Mouse (Mus musculus) cerebellum, postnatal 25 days (tissue): ENCODE data around the gene Saal1.
"Not testable (repeated sequence)": the region's sequence is repeated elsewhere in the genome, so short reads cannot be mapped to it uniquely, and the experiment has no call there.

Experiments used
- DNase-seq, 2 experiments: peaks; one replicate each; pipeline ENCODE4 v3.0.0; 2021; ENCODE audit warnings: mixed read lengths in 2 of 2

Gene Saal1

DNA sequence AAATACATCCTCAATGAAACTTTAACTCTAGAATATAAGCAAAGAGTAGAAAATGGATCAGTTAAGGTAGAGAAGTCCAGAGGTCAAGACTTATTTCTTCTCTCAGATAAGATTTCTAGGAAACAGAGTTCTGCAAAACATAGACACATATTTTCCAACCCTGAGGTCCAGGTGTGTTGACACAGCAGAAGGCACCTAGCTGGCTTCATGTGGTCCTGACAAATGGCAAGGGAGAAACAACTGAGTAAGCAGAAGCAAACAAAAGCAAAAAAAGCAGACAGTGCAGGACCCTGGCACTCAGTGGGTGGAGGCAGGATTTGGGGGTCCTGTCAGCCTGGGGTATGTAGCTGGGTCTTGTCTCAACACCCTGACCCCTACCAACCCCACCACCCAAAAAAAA is 29.7 kb downstream of the Saal1 start:
- DNase-seq: no peak

DNA sequence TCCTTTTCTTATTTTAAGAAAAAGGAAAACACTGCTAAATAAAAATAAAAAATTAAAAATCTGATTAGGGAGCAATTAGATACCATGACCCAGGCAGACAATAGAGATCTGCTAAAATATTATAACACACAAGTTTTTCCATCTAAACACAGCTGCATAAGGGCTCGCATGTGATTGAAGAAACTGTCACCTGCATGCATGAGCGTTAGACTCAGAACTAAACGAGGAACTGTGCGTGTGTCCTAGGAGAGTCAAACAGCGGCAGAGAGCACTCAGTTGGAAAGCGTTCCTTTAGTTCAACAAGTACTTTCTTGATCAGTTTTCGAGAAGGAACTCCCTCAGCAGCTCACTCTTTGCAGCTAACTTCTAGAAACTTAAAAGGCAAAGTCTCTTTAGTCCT is 31.4 kb downstream of the Saal1 start:
- DNase-seq: not testable (repeated sequence)

DNA sequence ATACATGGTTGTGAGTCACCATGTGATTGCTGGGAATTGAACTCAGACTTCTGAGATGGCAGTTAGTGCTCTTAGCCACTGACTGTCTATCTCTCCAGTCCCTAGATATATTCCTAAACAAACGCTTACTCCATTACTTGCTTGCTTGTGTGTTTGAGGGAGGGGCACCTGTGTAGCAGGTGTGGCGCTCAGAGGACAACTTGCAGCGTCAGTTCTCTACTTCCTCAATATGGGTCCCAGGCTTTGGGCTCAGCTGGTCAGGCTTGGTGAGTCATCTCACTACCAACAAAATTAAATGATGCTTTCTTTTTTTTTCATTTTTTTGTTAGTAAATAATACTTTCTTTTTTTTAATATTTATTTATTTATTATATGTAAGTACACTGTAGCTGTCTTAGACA is 32.1 kb downstream of the Saal1 start:
- DNase-seq: no peak

DNA sequence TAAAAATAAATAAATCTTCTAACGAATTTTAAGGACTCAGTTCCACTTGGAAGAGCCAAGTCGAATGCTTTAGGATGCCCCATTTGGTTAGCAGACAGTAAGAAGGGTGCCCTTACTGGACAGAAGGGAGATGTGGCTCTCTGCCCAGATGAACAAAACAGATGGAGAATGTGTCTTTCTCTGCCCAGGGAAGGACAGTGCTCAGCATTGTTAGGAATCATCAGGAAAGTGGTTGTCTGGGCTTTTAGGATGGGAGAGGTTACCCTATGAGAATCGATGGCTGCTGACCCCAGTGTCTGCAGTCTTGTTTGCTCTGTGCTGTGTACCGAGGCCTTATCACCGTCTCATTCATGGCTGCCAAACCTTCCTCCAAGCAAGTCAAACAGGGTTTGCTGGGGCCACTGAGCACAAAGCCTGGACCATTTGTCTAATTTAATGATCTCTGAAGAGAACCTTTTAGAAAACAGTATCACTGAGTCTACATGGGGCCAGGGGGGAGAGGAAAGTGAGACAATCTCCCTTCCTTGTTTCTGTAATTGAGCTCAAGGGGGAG is 33.6 kb downstream of the Saal1 start:
- peak; percentile 53 to 69 for DNase-seq

DNA sequence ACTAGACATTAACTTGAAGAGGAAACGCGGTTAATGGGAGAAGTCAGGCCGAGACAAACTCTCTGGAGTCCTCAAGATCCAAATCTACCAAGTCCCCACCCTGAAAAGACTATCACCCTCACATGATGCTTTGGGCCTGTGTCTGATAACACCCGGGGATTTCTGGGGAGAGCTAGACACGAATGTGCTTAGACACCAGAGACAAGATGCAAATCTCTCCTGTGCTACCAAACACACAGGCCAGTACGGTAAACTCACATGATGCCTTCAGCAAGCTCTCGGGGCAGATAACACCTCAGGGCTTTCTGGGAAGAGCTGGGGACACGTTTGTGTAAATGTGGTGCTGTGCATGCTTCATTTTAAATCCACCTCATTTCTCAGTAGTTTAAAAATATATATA is 34.6 kb downstream of the Saal1 start:
- no peak for DNase-seq

DNA sequence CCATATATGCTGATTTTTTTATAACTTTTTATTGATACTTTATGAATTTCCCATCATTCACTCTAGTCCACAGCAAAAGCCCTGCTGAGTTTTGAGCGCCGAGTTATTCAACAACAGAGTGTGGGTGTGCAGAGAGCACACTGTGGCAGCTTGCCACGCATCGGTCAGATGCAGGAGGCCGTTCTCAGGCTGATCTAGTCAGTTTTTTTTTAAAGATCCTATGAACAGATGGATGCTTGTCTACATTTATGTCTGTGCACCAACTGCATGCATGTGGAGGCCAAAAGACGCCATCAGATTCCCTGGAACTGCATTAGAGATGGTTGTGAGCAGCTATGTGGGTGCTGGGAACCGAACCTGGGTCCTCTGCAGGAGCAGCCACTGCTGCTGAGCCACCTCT is 35.4 kb downstream of the Saal1 start:
- no peak for DNase-seq

DNA sequence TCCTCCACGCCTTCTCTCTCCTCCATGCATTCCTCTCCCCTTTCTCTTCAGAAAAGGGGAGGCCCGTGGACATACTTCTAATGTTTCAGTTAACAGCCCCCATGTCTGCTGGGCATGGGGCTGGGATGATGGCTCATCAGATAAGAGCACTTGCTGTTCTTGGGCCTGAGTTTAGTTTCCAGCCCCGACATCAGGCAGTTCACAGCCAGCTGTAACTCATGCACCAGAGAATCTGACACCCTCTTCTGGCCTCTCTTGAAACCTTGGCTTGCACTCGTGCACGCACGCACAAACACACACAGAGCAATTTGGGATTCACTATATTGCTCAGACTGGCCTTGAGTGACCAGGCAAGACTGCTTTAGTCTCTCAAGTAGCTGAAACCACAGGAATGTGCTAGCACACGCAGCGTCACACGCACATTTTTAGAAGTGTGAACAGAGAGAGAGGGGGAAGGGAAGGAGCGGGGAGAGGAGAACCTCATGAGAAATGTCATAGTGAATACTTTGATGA is 38.3 kb downstream of the Saal1 start, which contains the start of gene Tph1:
TSS of gene Tph1 (minus strand) at position 378 of the 513 bp plus-strand sequence.
- DNase-seq: no peak

DNA sequence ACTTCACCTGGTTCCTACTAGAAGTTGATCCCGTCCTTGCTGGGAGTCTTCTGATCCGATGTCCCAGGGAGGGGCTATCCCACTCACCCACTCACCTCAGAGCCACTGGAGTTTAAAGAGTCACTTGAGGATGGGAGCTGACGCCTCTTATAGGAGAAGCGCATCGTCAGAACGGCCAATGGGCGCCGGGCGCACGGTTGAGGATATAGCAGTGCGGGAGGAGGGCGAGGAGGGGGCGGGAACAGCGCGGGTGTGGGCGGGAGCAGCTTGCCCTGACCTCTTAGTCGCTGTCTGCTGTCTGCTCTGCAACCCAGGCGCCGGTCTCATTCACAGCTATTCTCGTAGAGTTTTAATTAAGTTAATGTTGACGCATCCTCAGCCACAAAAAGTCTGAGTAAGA is 43.2 kb downstream of the Saal1 start:
- peak in 1 of 2 experiments; percentile 36 for DNase-seq

DNA sequence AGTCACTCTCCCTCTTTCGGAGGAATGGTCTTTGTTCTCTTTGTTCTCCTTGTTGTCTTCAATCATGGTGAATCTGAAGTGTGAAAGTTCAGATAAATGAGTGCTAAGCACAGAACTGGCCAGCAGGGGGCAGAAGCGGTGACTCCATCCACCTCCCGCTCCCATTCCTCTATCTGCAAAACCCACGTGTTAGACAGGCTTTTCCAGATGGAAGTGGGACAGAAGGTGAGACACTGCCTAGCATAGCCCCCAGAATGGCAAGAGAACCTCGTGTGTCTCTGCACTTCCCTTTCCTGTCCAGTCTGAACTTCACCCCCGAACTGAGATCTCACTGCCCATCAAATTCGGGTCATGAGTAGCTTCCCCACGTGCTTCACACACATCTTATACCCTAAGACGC is 45.2 kb downstream of the Saal1 start:
- DNase-seq: peak; percentile 62 to 76

DNA sequence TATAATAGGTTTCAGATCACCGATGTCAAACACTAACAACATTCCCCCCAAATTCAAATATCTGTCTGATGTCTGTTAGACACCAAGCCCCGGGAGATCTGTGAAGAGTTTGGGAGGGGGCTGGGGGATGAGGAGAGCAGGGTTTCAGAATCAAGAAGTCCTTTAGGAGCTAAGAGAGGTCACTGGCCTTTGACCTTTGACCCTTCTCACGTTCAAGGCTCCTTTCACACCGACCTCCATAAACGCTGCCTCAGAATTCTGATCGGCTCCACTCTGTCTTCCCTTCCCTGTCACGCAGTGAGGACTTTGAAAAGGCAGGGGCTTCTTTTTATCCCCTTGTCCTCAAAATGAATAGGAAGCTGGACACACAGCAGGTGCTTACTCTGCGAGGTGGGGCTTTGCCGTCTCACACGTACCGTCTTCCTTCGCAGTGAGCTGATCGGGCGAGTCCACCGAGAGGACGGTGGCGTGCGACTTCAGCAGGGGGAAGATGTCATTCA is 48.8 kb downstream of the Saal1 start:
- no peak for DNase-seq

DNA sequence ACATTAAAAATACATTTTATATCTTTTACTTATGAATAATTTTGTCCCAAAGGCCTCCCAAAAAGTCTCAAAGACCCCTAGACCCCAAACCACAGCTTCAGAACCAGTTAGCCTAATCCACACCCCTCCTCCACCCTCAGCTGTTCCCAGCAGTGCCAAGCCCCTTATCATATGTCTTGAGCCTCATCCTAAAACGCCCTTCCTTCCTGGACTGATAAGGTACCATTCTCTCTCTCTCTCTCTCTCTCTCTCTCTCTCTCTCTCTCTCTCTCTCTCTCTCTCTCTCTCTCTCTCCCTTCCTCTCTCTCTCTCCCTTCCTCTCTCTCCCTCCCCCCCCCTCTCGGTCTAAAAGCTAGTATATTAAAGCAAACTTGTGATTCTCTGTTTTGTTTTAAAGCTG is 58.2 kb downstream of the Saal1 start:
- DNase-seq: no peak

DNA sequence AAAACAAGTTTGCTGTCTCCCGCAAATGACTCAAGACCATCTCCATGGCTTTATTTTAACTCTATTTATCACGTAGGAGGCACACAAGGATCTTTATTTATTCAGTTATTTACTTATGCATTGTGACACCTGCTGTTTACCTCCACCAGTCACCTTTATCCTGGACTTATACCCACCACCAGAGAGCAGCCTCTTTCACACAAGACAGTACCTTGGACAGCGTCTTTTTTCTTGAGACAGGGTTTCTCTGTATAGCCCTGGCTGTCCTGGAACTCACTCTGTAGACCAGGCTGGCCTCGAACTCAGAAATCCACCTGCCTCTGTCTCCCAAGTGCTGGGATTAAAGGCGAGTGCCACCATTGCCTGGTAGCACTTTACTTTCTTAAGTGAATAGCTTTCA is 60.2 kb downstream of the Saal1 start:
- DNase-seq: not testable (repeated sequence)

DNA sequence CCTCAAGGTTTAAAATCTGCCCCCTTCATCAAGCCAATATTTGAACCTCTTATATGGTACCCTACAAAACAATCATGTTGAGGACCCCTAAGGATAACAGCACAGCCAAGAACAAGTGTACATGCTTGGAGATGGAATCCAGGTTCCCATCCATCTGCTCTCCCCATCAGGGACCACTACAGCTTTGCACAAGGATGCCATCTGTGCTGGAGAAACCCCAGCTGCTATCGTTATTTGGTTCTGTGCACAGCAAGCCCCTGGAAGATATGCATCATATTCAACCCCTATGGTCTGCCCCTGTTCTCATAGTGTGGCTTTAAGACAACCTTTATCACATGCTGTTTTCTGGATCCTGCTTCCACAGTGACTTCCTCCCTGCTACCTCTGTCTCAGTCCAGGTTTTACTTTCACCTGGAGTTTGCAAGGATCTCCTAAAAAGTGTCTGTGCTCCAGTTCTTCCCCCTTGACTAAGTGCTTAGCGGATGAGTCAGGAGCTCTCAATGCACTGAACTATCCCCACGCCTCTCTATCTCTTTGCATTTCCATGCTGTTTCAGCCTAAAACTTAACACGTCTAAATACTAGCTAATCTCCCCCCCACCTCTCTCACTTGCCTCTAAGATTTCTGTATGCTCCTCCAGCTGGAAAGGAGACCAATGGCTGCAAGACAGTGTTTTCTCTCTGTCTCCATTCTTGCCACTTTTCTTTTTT is 61.9 kb downstream of the Saal1 start:
- DNase-seq: no peak

DNA sequence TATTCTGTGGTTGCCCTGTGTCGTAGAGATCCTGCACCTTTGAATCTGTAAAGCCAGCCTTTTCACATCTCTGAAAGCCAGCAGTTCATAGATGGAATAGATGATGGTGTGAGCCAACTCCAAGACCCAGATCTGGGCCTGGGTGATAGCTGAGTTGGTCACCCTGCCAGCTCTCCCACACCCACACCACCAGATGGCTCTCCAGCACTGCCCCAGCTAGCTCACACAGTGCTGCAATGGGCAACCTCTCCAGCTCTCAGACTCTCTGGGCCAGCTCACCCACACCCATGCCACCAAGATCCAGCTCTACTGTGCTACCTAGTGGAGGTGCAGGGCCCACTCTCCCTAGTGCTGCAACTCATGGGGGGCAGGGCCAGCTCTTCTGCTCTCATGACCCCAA is 67.3 kb downstream of the Saal1 start:
- DNase-seq: peak; percentile 80 to 84

DNA sequence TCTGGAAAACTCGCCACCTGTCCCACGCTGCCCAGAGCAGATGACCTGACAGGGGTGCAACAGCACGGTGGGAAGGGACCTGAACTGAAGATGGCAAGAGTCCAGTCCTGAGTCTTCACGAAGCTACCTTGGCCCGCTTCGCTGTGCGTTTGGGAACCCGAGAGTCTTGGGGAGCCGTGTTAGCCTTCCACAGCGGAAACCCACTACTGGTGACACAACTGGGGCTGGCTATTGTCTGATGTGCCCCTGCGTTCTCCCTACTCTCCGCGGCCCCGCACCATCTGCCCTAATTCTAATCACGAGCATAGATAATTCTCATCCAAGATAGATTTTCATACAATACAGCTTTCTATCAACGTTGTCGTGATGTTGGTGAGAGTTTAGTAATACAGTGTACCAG is 70.4 kb downstream of the Saal1 start:
- DNase-seq: no peak

DNA sequence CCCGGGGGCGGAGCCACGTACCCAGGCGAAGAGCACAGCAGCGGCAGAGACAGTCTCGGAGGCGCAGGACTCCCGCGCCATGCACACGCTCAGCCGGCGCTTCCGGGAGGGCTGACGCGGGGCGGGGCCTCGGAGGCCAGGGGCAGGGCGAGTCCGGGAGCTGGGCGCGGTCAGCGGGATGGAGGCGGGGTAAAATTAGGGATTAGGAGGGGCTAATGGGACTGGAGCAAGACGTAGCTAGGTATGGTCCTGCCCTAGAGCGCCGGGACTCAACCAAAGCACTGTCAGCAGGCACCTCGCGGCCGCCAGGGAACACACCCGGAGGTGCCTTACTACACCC is 70.8 kb downstream of the Saal1 start, which contains the start of gene Sergef:
TSS of gene Sergef (minus strand) at position 116 of the 340 bp plus-strand sequence.
- peak; percentile 93 to 95 for DNase-seq

DNA sequence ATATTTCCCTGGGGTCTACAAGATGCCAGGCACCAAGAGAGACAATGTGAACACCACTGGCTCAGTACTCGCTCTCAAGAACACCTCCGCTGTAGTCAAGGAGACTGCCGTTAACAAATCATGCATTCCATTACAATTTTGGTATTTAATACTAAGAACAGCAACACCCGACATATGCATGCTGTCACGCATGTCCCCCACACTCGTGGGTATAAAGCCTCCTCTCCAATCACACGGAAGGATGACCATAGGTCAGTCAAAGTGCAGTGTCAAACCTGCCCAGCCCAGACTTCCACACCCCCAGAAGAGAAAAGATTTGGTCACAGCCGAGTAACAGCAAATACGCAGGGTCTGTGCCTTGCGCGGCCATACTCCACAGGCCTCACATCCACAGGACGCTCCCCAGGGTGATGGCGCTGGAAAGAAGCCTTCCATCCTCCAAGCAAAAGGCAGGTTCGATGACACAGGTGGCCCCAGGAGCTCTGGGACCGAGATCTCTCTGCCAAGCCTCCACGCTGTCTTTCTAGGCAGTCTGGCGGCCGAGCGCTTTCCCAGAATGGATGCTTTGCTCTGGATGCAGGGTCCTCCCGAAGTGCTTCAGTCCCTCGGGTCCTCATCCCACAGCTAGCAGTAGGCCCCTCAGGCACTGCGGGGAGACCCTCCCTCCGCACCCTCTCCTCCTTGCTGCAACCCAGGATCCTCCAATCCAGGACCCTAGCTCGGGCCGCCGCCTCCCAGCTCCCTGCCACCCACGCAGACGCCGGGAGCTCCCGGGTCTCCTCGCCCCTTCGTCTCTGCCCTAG is 71.4 kb downstream of the Saal1 start:
- DNase-seq: peak in 1 of 2 experiments; percentile 66
